In genomic region chr13:116028583-116028982, GRCm38 (mm10) we compare ENCODE assay signal across 17 mouse cellular contexts.
"Had no signal": no experiment of that assay in that cellular context is flagged by ENCODE, and none has a peak within 500 bp of the region (broad histone marks: within the 10 kb centered on the region; RNA-seq: fewer than 3 reads in every experiment).

No protein-coding gene starts in this region.

- H3K9ac ChIP-seq: neural tube, embryonic 12.5 days; neural tube, embryonic 13.5 days; neural tube, embryonic 15.5 days; stomach, embryonic 15.5 days had no signal

- H3K4me2 ChIP-seq: neural tube, embryonic 12.5 days; neural tube, embryonic 13.5 days; neural tube, embryonic 15.5 days; stomach, embryonic 15.5 days had no signal

- H3K4me3 ChIP-seq: neural tube, embryonic 12.5 days; neural tube, embryonic 13.5 days; neural tube, embryonic 15.5 days; stomach, embryonic 15.5 days had no signal

- H3K9me3 ChIP-seq: neural tube, embryonic 12.5 days; neural tube, embryonic 13.5 days; neural tube, embryonic 15.5 days; stomach, embryonic 15.5 days had no signal

- DNase-seq: retina, postnatal 1 day; right cerebral cortex, adult 18-20 months; right cerebral cortex, postnatal 14 days; right cerebral cortex, postnatal 25 days; right cerebral cortex, postnatal 4 days; spleen, adult 18-20 months; thymus, adult 18-20 months; thymus, adult 2 months; thymus, postnatal 14 days; thymus, postnatal 25 days; thymus, postnatal 36 days; thymus, postnatal 4 days had no signal

- H3K27ac ChIP-seq: neural tube, embryonic 12.5 days; neural tube, embryonic 13.5 days; neural tube, embryonic 15.5 days; stomach, embryonic 15.5 days; stomach, postnatal 0 days had no signal

- H3K36me3 ChIP-seq: neural tube, embryonic 12.5 days; neural tube, embryonic 13.5 days; neural tube, embryonic 15.5 days; stomach, embryonic 15.5 days had no signal

- H3K27me3 ChIP-seq: neural tube, embryonic 12.5 days; neural tube, embryonic 13.5 days; neural tube, embryonic 15.5 days; stomach, embryonic 15.5 days had no signal

- H3K4me1 ChIP-seq: neural tube, embryonic 12.5 days; neural tube, embryonic 13.5 days; neural tube, embryonic 15.5 days; stomach, embryonic 15.5 days had no signal
